Mouse (Mus musculus) forebrain, postnatal 0 days (tissue): ENCODE results near the gene Galnt18. TPM values are rescaled to one million over a fixed set of nuclear protein-coding genes. Genes with fewer than 3 reads are reported as not detected.

ENCODE experiments used
- ATAC-seq: fragments of 200-750 bp; cut with Nextera tagmentation; 2 replicates; pipeline ENCODE4 v1.8.0; 2017; ENCODE audit warnings: mild to moderate bottlenecking, moderate library complexity
- DNase-seq: peaks from one replicate; pipeline ENCODE4 v3.0.0-alpha.2; 2015
- H3K27ac ChIP-seq: fragments of 300-500 bp; sonication (generic); 2 replicates; pipeline ENCODE4 v1.5.1; 2014; ENCODE audit warnings: low read depth, mild to moderate bottlenecking, antibody characterized with exemption, low read length, moderate library complexity, mixed read lengths
- H3K27me3 ChIP-seq: fragments of 300-500 bp; sonication (generic); 2 replicates; pipeline ENCODE4 v1.6.1; 2014; ENCODE audit warnings: mild to moderate bottlenecking, low read length, mixed read lengths; ENCODE audit not compliant: insufficient read depth
- H3K36me3 ChIP-seq: fragments of 300-500 bp; sonication (generic); 2 replicates; pipeline ENCODE4 v1.6.1; 2014; ENCODE audit warnings: mild to moderate bottlenecking, moderate library complexity; ENCODE audit not compliant: insufficient read depth
- H3K4me1 ChIP-seq: fragments of 300-500 bp; sonication (generic); 2 replicates; pipeline ENCODE4 v1.6.1; 2014; ENCODE audit warnings: antibody characterized with exemption; ENCODE audit not compliant: insufficient read depth
- H3K4me2 ChIP-seq: fragments of 300-500 bp; sonication (generic); 2 replicates; pipeline ENCODE4 v1.6.1; 2014; ENCODE audit warnings: low read depth, mild to moderate bottlenecking, moderate library complexity
- H3K4me3 ChIP-seq: fragments of 300-500 bp; sonication (generic); 2 replicates; pipeline ENCODE4 v1.5.1; 2014; ENCODE audit warnings: low read depth, low read length, mixed read lengths
- H3K9ac ChIP-seq: fragments of 300-500 bp; sonication (generic); 2 replicates; pipeline ENCODE4 v1.6.1; 2014; ENCODE audit warnings: mild to moderate bottlenecking
- H3K9me3 ChIP-seq: fragments of 300-500 bp; sonication (generic); 2 replicates; pipeline ENCODE4 v1.6.1; 2016; ENCODE audit warnings: low read length
- CTCF ChIP-seq: sonication (generic); IDR thresholded peaks from 2 replicates; pipeline ENCODE4 v1.5.1; 2016; ENCODE audit warnings: antibody characterized with exemption, control low read depth, low read depth
- WGBS: fragments of 180-500 bp; shearing (Covaris S2); extraction: QIAGEN DNeasy Blood & Tissue Kit; methylation state at CpG from one replicate; pipeline ENCODE4 v1.1.7; 2014; 5-methylcytosine and 5-hydroxymethylcytosine counted together
- polyA plus RNA-seq: library from polyadenylated mRNA; unstranded; fragments of >200 nt; fragmentation: Nextera tagmentation; extraction: Ambion mirVana; gene quantifications from 2 replicates; pipeline ENCODE4 v1.2.1, GENCODE M21; 2015
- total RNA-seq: library from RNA; depleted of rRNA; stranded (reverse); fragments of >200 nt; gene quantifications from 2 replicates; pipeline ENCODE4 v1.2.3, GENCODE M21; 2014

Gene Galnt18
- total and polyA plus RNA-seq, 2 experiments from 2014 or later = 18.0 to 22.0 TPM

GRCm38 (mm10) chr7:111701788-111702187 is 78.0 kb downstream of the Galnt18 start:
- no peak overlapping the region for H3K27ac ChIP-seq
- no peaks in the 10 kb centered on the region for H3K27me3 ChIP-seq
- no peak overlapping the region for H3K4me2 ChIP-seq
- ATAC-seq (no peak), DNase-seq (no peak)
- no peak overlapping the region for H3K4me3 ChIP-seq
- no peak overlapping the region for H3K9ac ChIP-seq
- no peaks in the 10 kb centered on the region for H3K4me1 ChIP-seq
- TF ChIP-seq CTCF = no peak
- H3K9me3 ChIP-seq = no peaks in the 10 kb centered on the region
- H3K36me3 ChIP-seq = no peaks in the 10 kb centered on the region

GRCm38 (mm10) chr7:111699446-111699845 is 80.3 kb downstream of the Galnt18 start:
- Histone ChIP-seq H3K9me3 (no peaks in the 10 kb centered on the region), H3K4me2 (no peak overlapping the region), H3K4me3 (no peak overlapping the region), H3K27me3 (no peaks in the 10 kb centered on the region), H3K4me1 (no peaks in the 10 kb centered on the region), H3K9ac (no peak overlapping the region), H3K36me3 (no peaks in the 10 kb centered on the region), H3K27ac (no peak overlapping the region)
- ATAC-seq = peak; percentile 18
- no peak for TF ChIP-seq CTCF
- DNase-seq = no peak
- WGBS = 48% methylated on average over 3 of the region's 3 CpGs

- no peak for ATAC-seq
- Histone ChIP-seq H3K4me2 (no peak overlapping the region), H3K27me3 (no peaks in the 10 kb centered on the region), H3K4me1 (peaks cover 10% of the 10 kb centered on the region; the same call in 1 of the 2 replicates), H3K27ac (no peak overlapping the region), H3K9me3 (no peaks in the 10 kb centered on the region), H3K9ac (no peak overlapping the region), H3K36me3 (no peaks in the 10 kb centered on the region), H3K4me3 (no peak overlapping the region)
- DNase-seq = no peak
- no peak for TF ChIP-seq CTCF
These were observed 83.6 kb downstream of the Galnt18 start for GRCm38 (mm10) chr7:111696226-111696625.

- 53% methylated on average over 6 of the region's 6 CpGs for WGBS
- H3K27ac ChIP-seq = no peak overlapping the region
These were observed 85.5 kb downstream of the Galnt18 start for GRCm38 (mm10) chr7:111694312-111694711.

GRCm38 (mm10) chr7:111692641-111693261 is 87.0 kb downstream of the Galnt18 start:
- Histone ChIP-seq H3K27me3 (no peaks in the 10 kb centered on the region), H3K4me1 (peaks cover 10% of the 10 kb centered on the region; the same call in 1 of the 2 replicates), H3K9ac (no peak overlapping the region), H3K4me3 (no peak overlapping the region), H3K27ac (no peak overlapping the region), H3K36me3 (no peaks in the 10 kb centered on the region), H3K9me3 (no peaks in the 10 kb centered on the region), H3K4me2 (no peak overlapping the region)
- DNase-seq (peak; percentile 77), ATAC-seq (peak; percentile 84)
- 29% methylated on average over 9 of the region's 9 CpGs for WGBS
- no peak for TF ChIP-seq CTCF

More at GRCm38 (mm10) chr7:111694312-111694711, 85.5 kb downstream of the Galnt18 start:
- Histone ChIP-seq H3K9me3 (no peaks in the 10 kb centered on the region), H3K27me3 (no peaks in the 10 kb centered on the region), H3K36me3 (no peaks in the 10 kb centered on the region), H3K4me2 (no peak overlapping the region), H3K4me1 (peaks cover 10% of the 10 kb centered on the region; the same call in 1 of the 2 replicates), H3K4me3 (no peak overlapping the region), H3K9ac (no peak overlapping the region)
- ATAC-seq (0 out of 2 replicates have a peak, but pooled peaks have one; percentile 23), DNase-seq (peak; percentile 31)
- TF ChIP-seq CTCF = no peak

GRCm38 (mm10) chr7:111680108-111680507 is 99.7 kb downstream of the Galnt18 start:
- ATAC-seq = no peak

GRCm38 (mm10) chr7:111676483-111676882 is 103.3 kb downstream of the Galnt18 start:
- WGBS = 84% methylated on average over 3 of the region's 3 CpGs
- TF ChIP-seq CTCF = no peak
- ATAC-seq = no peak

More at GRCm38 (mm10) chr7:111680108-111680507, 99.7 kb downstream of the Galnt18 start:
- no peak overlapping the region for H3K4me3 ChIP-seq
- 94% methylated on average over 3 of the region's 3 CpGs for WGBS
- H3K27me3 ChIP-seq = no peaks in the 10 kb centered on the region
- no peak; the same call in 1 of the 2 replicates for TF ChIP-seq CTCF
- no peak for DNase-seq
- no peak overlapping the region for H3K4me2 ChIP-seq
- no peaks in the 10 kb centered on the region for H3K9me3 ChIP-seq
- H3K36me3 ChIP-seq = no peaks in the 10 kb centered on the region
- no peak overlapping the region for H3K9ac ChIP-seq
- no peaks in the 10 kb centered on the region for H3K4me1 ChIP-seq
- no peak overlapping the region for H3K27ac ChIP-seq

More at GRCm38 (mm10) chr7:111676483-111676882, 103.3 kb downstream of the Galnt18 start:
- Histone ChIP-seq H3K4me3 (no peak overlapping the region), H3K9me3 (no peaks in the 10 kb centered on the region), H3K4me1 (no peaks in the 10 kb centered on the region), H3K27me3 (no peaks in the 10 kb centered on the region), H3K27ac (no peak overlapping the region), H3K9ac (no peak overlapping the region), H3K36me3 (no peaks in the 10 kb centered on the region), H3K4me2 (no peak overlapping the region)
- no peak for DNase-seq
